Mouse (Mus musculus): ENCODE measurements around the gene Hps1. TPM values are rescaled to one million over a fixed set of nuclear protein-coding genes. Genes with fewer than 3 reads are reported as not detected.

Gene Hps1
- total RNA-seq, 2 experiments from 2014 or later = 14.4 to 15.8 TPM

DNA sequence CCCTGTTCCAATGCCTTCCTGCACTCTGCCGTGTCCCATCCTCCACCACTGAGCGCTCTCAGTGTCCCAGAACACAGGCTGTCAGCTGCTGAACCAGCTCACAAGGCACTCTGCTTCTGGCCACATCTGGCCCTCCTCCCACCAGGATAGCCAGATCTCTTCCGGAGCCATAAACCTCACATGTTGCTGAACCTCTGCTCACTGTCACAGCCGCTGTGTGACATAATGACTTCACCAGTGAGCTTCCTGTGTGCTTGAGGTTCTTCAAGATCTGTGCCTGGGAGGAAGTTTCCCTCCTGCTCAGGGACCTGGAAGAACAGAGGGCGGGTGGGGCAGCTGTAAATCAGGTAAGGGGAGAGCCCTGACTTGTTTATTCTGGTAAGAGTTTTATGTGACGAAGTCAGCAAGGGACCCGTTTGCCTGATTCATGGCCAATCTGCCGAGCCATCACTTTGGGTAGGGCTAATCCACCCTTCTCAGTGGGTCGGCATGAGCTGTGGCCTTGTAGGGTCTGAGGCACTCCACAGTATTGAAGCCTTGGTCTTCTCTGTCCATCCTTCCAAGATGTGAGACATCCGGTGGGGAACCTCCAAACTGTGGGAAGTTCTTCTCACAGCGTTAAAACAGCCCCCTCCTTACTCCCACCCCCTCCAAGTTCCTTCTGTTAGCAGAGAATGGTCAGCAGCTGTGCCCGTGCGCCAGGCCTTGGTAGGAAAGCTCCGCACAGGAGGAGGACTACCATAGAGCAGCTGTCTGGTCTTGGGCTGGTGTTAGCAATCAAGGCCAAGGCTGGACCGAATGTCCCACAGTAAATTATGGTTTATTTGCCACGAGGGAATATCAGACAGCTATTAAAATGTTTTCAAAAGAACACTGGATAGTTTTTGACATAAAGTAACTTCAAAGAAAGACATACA is 54.5 kb downstream of the Hps1 start:
- DNase-seq (ENCODE audit: low spot score in 2 of 2) = no peak

GRCm38 (mm10) chr19:42723302-42723701 is 56.5 kb downstream of the Hps1 start:
- Histone ChIP-seq H3K27ac (no peak overlapping the region), H3K4me3 (no peak overlapping the region)
- no peak for DNase-seq (ENCODE audit: low spot score in 2 of 2)
- peak; percentile 42 for TF ChIP-seq CTCF (conservative IDR thresholded peaks at IDR 0.05)

More for the DNA sequence above, 54.5 kb downstream of the Hps1 start:
- no peak for TF ChIP-seq CTCF (conservative IDR thresholded peaks at IDR 0.05)
- Histone ChIP-seq H3K27ac (no peak overlapping the region), H3K4me3 (no peak overlapping the region)

DNA sequence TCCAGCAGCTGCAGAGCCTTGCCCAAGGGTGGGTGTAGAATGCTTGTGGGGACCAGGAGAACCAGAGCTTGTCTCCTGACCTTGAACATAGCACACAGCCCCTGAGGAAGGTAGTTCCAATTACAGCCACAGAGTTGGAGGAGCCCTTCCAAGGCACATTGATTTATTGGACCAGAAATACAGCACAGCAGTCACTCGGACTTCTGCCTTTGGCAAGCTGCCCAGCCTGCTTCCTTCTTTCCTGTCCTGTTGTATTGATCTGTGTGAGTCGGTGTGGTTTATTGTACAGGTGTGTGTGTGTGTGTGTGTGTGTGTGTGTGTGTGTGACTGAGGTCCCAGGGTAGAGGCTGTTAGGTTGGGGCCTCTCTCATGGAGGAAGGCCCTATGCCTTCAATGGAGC is 57.3 kb downstream of the Hps1 start:
- Histone ChIP-seq H3K27ac (no peak overlapping the region), H3K4me3 (no peak overlapping the region)
- TF ChIP-seq CTCF (conservative IDR thresholded peaks at IDR 0.05) = no peak
- DNase-seq (ENCODE audit: low spot score in 2 of 2) = no peak

DNA sequence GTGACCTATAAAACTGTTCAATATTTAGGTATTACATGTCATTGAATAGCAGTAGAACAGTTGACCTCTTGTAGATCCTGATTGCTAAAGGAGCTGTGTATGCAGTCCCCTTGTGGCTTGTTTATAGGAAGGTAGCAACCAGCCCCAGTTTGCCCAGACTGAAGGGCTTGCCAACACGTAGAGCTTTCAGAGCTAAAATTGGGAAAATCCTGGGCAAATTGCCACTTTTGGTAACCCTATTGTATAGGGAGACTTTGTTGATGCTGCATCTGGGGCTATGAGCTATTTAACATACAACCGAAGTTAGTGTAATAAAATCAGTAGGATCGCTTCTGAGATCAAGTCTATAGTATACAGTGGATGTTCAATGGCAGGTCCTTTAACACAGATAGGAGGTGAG is 61.7 kb downstream of the Hps1 start:
- Histone ChIP-seq H3K27ac (peak overlapping the region; percentile 12; the same call in 1 of the 2 replicates), H3K4me3 (no peak overlapping the region)
- no peak for DNase-seq (ENCODE audit: low spot score in 2 of 2)
- TF ChIP-seq CTCF (conservative IDR thresholded peaks at IDR 0.05) = no peak

DNA sequence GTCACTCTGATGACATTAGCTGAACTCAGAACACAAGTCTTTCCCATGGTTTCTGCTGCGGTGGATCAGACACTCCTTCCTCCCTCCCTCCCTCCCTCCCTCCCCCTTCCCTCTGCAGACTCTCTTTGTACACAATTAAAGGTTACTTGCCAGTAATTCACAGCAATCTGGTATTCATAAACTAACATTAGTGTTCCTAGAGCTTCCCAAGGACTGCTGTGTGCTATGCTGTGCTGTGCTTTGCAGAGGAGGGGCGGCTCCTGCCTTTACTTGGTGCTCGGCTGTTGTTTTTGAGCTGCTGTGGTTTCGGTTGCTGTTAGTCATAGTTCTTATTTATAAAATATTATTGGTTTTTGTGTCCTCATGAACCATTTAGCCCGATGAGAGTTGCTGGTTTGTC is 62.1 kb downstream of the Hps1 start:
- no peak overlapping the region for H3K4me3 ChIP-seq
- peak overlapping the region; percentile 89; the same call in 1 of the 2 replicates for H3K27ac ChIP-seq
- DNase-seq (ENCODE audit: low spot score in 2 of 2) = no peak
- no peak for TF ChIP-seq CTCF (conservative IDR thresholded peaks at IDR 0.05)

DNA sequence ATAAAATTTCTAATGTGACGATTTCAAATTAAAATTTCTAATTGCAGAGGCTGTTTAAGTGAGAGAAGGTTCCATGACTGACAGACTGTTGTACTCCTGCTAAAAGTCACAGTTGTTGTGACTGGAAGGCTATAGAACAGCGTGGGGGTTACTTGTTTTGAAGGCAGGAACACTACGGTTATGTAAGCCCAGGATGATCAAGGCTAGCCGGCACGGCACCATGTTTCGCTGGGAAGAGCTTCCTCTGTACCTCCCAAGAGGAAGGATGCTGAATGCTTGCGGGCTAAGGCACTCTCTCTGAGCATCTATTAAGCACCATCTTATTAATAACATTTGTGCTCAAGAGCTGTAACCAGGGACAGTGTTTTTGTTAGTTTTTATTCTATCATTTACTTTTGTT is 63.3 kb downstream of the Hps1 start:
- TF ChIP-seq CTCF (conservative IDR thresholded peaks at IDR 0.05) = no peak
- Histone ChIP-seq H3K4me3 (no peak overlapping the region), H3K27ac (peak overlapping the region; percentile 89)
- peak; percentile 55 to 81 for DNase-seq (ENCODE audit: low spot score in 2 of 2)

DNA sequence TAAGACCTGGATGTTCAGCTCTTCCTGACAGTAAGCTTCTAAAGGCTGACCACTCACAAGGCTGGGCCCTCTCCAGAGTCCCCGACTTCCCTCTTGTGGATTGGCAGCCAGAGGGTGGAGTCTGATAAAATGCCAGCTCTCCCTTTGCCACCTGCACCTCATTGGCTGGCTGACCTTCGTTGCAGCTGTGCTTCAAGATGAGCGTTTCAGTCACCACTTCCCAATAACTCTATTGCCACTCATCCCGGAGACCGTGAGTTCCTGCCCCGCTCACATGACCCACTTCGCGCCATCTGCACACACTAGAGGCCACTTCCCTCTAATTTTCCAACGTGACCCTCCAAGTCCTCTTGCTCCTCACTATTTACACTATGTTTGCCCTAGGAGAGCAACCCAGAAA is 66.0 kb downstream of the Hps1 start:
- TF ChIP-seq CTCF (conservative IDR thresholded peaks at IDR 0.05) = no peak
- no peak for DNase-seq (ENCODE audit: low spot score in 2 of 2)
- Histone ChIP-seq H3K27ac (no peak overlapping the region), H3K4me3 (no peak overlapping the region)

Other genes starting within 250 kb of the Hps1 start
- under 1 TPM; 0.26 to 0.32 TPM for gene Loxl4, start 167.2 kb downstream of the Hps1 start, total RNA-seq (2021)
- 1 to 10 TPM; 2.7 to 3.2 TPM for gene Pyroxd2, start 27.2 kb downstream of the Hps1 start, total RNA-seq (2021)

Data from layer of hippocampus, adult 2 months (tissue).